Mouse (Mus musculus) lung, postnatal 0 days (tissue): ENCODE data around the gene Nupl1.

ENCODE experiments used
- CTCF ChIP-seq: IDR thresholded peaks from 2 replicates; pipeline ENCODE4 v1.5.1; 2016; ENCODE audit warnings: antibody characterized with exemption, mild to moderate bottlenecking
- EP300 ChIP-seq: IDR thresholded peaks from 2 replicates; pipeline ENCODE4 v1.6.1; 2016; ENCODE audit warnings: antibody characterized with exemption, mild to moderate bottlenecking, control low read depth

GRCm38 (mm10) chr14:60195999-60196398, 55.2 kb downstream of the Nupl1 start:
- TF ChIP-seq CTCF = no peak
- TF ChIP-seq EP300 = no peak
